Mouse (Mus musculus): ENCODE data around the gene Cisd1.

GRCm38 (mm10) chr10:71353850-71354249, 9.1 kb upstream of the Cisd1 start:
- TF ChIP-seq CTCF (IDR thresholded peaks at IDR 0.05): no peak
- no peak for TF ChIP-seq EP300 (IDR thresholded peaks at IDR 0.05)
